Mouse (Mus musculus) embryonic facial prominence, embryonic 13.5 days (tissue): ENCODE data around the gene Eomes. TPM values are rescaled to one million over a fixed set of nuclear protein-coding genes. Genes with fewer than 3 reads are reported as not detected.

Experiments
- ATAC-seq: fragments of 200-750 bp; cut with Nextera tagmentation; 2 replicates; pipeline ENCODE4 v1.8.0; 2017; ENCODE audit warnings: low read depth; ENCODE audit not compliant: insufficient number of reproducible peaks, insufficient read depth, low FRiP score, low TSS enrichment
- H3K27ac ChIP-seq: fragments of 300-500 bp; sonication (generic); 2 replicates; pipeline ENCODE4 v1.5.1; 2015; ENCODE audit warnings: moderate library complexity, mild to moderate bottlenecking, inconsistent platforms
- H3K27me3 ChIP-seq: fragments of 300-500 bp; sonication (generic); 2 replicates; pipeline ENCODE4 v1.6.1; 2015; ENCODE audit warnings: mild to moderate bottlenecking, inconsistent platforms
- H3K36me3 ChIP-seq: fragments of 300-500 bp; sonication (generic); 2 replicates; pipeline ENCODE4 v1.6.1; 2015; ENCODE audit warnings: mild to moderate bottlenecking, inconsistent platforms
- H3K4me1 ChIP-seq: fragments of 300-500 bp; sonication (generic); 2 replicates; pipeline ENCODE4 v1.6.1; 2015; ENCODE audit warnings: inconsistent platforms
- H3K4me2 ChIP-seq: fragments of 300-500 bp; sonication (generic); 2 replicates; pipeline ENCODE4 v1.6.1; 2015; ENCODE audit warnings: moderate library complexity, mild to moderate bottlenecking, inconsistent platforms
- H3K4me3 ChIP-seq: fragments of 300-500 bp; sonication (generic); 2 replicates; pipeline ENCODE4 v1.5.1; 2015; ENCODE audit warnings: mild to moderate bottlenecking, inconsistent platforms
- H3K9ac ChIP-seq: fragments of 300-500 bp; sonication (generic); 2 replicates; pipeline ENCODE4 v1.6.1; 2015; ENCODE audit warnings: mild to moderate bottlenecking, inconsistent platforms
- H3K9me3 ChIP-seq: fragments of 300-500 bp; sonication (generic); 2 replicates; pipeline ENCODE4 v1.6.1; 2016; ENCODE audit warnings: inconsistent platforms
- WGBS: fragments of 180-500 bp; shearing (Covaris S2); methylation state at CpG from one replicate; pipeline ENCODE4 v1.1.7; 2015; ENCODE audit warnings: mixed read lengths; 5-methylcytosine and 5-hydroxymethylcytosine counted together
- polyA plus RNA-seq: library from polyadenylated mRNA; unstranded; fragments of >200 nt; fragmentation: Nextera tagmentation; extraction: Ambion mirVana; gene quantifications from 2 replicates; pipeline ENCODE4 v1.2.1, GENCODE M21; 2015

Gene Eomes
- polyA plus RNA-seq, 1 experiment from 2014 or later, result 0.20 TPM

DNA sequence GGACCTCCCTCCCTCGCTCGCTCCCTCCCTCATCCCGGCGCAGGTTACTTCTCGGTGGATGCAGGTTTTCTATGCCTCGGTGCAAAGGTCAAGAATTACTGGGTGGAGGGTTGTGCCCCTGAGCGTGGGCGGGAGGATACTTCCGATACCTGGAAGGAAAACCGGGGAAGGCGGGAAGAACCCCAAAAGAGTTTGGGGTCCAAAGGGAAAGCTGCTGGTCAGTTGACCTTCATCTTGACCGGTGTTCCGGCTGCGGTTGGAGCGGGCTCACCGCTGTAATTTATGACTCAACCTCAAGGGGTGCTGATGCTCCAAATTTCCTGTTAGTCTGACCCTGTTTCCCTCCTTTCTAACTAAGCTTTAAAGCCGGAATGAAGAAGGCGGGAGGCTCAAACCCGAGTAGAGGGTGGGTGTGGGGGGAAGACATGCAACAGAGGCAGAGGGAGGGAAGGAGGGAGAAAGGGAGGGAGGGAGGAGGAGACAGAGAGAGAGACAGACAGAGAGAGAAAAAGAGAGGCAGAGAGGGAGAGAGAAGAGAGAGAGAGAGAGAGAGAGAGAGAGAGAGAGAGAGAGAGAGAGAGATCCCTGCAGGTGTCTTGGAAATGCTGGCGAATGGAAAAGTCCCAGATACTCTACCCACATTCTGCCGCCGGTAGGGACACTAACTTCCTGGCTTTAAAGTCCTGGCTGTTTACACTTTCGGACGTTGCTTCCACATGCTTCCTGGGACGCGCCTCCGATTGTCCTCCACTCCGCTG is 10.3 kb downstream of the Eomes start:
- ATAC-seq, result no peak
- H3K27me3 ChIP-seq, result peaks cover 88% of the 10 kb centered on the region
- H3K4me1 ChIP-seq, result peaks cover 27% of the 10 kb centered on the region
- peak overlapping the region; percentile 35 for H3K4me3 ChIP-seq
- no peaks in the 10 kb centered on the region for H3K9me3 ChIP-seq
- under 1% methylated on average over 28 of the region's 28 CpGs for WGBS
- no peak overlapping the region for H3K27ac ChIP-seq
- no peaks in the 10 kb centered on the region for H3K36me3 ChIP-seq
- H3K4me2 ChIP-seq, result peak overlapping the region; percentile 64
- no peak overlapping the region for H3K9ac ChIP-seq

GRCm38 (mm10) chr9:118488896-118489578 is 11.0 kb downstream of the Eomes start:
- Histone ChIP-seq H3K36me3 (no peaks in the 10 kb centered on the region), H3K4me1 (peaks cover 27% of the 10 kb centered on the region), H3K9ac (0 out of 2 replicates have a peak overlapping the region, but pooled peaks have one; percentile 40), H3K9me3 (no peaks in the 10 kb centered on the region), H3K27ac (no peak overlapping the region), H3K4me2 (peak overlapping the region; percentile 64), H3K27me3 (peaks cover 81% of the 10 kb centered on the region), H3K4me3 (peak overlapping the region; percentile 35)
- peak; percentile 75; the same call in 1 of the 2 replicates for ATAC-seq
- under 1% methylated on average over 20 of the region's 20 CpGs for WGBS

DNA sequence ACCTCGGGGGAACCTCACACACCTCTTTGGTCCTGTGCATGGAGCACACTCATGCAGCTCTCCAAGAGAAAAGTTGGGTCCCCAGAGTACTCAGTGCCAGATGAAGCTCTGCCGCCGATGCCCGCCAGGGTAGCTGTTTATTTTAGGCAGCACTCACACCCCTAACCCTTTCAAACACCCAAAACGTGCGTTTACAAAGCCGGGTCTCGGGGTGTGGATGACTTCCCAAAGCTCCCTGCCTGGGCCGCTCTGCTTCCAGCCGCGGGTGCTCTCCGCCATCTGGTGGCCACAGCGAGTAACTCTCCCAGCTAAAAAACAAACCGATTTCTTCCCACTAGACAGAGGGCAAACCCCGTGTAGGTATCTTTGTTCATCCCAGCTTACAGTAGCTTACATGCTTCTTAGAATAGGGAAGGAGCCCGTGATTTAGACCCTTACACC is 11.6 kb downstream of the Eomes start:
- Histone ChIP-seq H3K27me3 (peaks cover 75% of the 10 kb centered on the region), H3K9ac (0 out of 2 replicates have a peak overlapping the region, but pooled peaks have one; percentile 40)

DNA sequence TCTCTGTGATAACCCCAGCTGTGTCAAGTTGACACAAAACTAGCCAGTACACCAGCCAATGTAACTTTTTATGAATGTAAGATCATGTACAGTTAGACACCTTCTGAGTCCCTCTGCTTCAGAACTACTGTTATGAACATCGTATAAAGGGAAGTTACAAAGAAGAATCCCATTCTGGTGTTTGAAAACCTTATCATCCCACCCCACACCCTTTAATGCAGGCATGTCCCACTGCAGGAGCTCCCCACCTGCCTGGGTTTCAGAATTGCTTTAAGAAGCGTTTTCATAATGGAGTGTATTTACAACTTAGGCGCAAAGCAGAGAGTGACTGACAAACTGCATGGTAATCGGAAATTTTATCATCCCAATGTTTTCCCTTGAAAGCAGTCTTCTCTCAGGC is 13.2 kb downstream of the Eomes start:
- Histone ChIP-seq H3K36me3 (no peaks in the 10 kb centered on the region), H3K4me3 (no peak overlapping the region), H3K27me3 (peaks cover 59% of the 10 kb centered on the region), H3K27ac (no peak overlapping the region), H3K9ac (no peak overlapping the region), H3K4me1 (peaks cover 27% of the 10 kb centered on the region), H3K9me3 (no peaks in the 10 kb centered on the region), H3K4me2 (no peak overlapping the region)
- ATAC-seq, result no peak
- WGBS, result 86% methylated on average over 4 of the region's 4 CpGs

More for the DNA sequence above, 11.6 kb downstream of the Eomes start:
- no peaks in the 10 kb centered on the region for H3K36me3 ChIP-seq
- no peaks in the 10 kb centered on the region for H3K9me3 ChIP-seq
- peak overlapping the region; percentile 35 for H3K4me3 ChIP-seq
- H3K4me1 ChIP-seq, result peaks cover 27% of the 10 kb centered on the region
- peak overlapping the region; percentile 64 for H3K4me2 ChIP-seq
- peak; percentile 67; the same call in 1 of the 2 replicates for ATAC-seq
- under 1% methylated on average over 16 of the region's 16 CpGs for WGBS
- H3K27ac ChIP-seq, result no peak overlapping the region

- ATAC-seq, result no peak
- WGBS, result 90% methylated on average over 8 of the region's 8 CpGs
These were observed 15.1 kb downstream of the Eomes start for GRCm38 (mm10) chr9:118492932-118493698.

DNA sequence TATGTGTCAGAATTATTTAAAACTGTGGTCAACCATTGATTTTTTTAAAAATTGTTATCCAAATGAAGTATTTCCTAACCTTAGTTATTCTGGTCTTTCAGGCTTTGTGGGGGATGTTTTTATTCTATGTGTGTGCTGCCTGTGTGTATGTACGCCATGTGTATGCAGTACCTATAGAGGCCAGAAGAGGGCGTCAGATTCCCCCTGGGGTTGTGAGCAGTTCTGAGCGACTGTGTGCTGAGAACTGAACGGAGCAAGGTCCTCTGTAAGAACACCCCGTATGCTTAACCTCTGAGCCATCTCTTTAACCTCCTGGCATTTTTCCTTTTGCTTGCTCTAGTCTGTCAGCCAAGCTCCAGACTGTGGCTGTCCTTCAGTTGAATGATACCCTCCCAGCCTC is 16.1 kb downstream of the Eomes start:
- Histone ChIP-seq H3K4me2 (no peak overlapping the region), H3K36me3 (no peaks in the 10 kb centered on the region), H3K4me3 (no peak overlapping the region), H3K9me3 (no peaks in the 10 kb centered on the region), H3K27ac (no peak overlapping the region), H3K27me3 (peaks cover 30% of the 10 kb centered on the region), H3K4me1 (peaks cover 3% of the 10 kb centered on the region), H3K9ac (no peak overlapping the region)
- WGBS, result 90% methylated on average over 5 of the region's 5 CpGs
- ATAC-seq, result no peak

More at GRCm38 (mm10) chr9:118492932-118493698, 15.1 kb downstream of the Eomes start:
- Histone ChIP-seq H3K36me3 (no peaks in the 10 kb centered on the region), H3K4me2 (no peak overlapping the region), H3K27ac (no peak overlapping the region), H3K4me3 (no peak overlapping the region), H3K4me1 (peaks cover 13% of the 10 kb centered on the region), H3K27me3 (peaks cover 40% of the 10 kb centered on the region), H3K9ac (no peak overlapping the region), H3K9me3 (no peaks in the 10 kb centered on the region)

- ATAC-seq, result no peak
- no peak overlapping the region for H3K4me3 ChIP-seq
- H3K9me3 ChIP-seq, result no peaks in the 10 kb centered on the region
- no peak overlapping the region for H3K9ac ChIP-seq
- H3K4me2 ChIP-seq, result no peak overlapping the region
- H3K27me3 ChIP-seq, result peaks cover 15% of the 10 kb centered on the region; the same call in 1 of the 2 replicates
- H3K27ac ChIP-seq, result no peak overlapping the region
- WGBS, result 90% methylated on average over 3 of the region's 3 CpGs
- H3K36me3 ChIP-seq, result no peaks in the 10 kb centered on the region
- H3K4me1 ChIP-seq, result no peaks in the 10 kb centered on the region
These were observed 17.9 kb downstream of the Eomes start for GRCm38 (mm10) chr9:118495933-118496332.

DNA sequence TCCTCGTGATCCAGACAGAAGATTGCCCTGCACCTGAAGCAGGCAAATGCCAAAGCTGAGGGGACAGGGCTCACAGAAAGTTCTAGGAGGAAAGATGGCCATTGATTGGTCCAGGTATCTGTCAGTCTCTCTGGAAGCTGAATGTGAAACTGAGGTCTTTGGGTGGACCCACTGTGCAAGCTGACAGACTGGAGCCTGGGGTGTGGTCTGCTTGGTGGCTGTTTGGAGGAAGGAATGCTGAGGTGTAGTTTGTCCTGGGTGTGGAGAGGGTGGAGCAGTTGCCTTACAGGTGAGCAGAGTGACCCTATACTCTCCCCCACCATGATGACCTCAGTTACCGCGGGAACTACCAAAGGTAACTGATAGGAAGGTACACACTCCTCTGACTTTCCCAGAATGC is 18.9 kb downstream of the Eomes start:
- Histone ChIP-seq H3K27ac (no peak overlapping the region), H3K4me2 (no peak overlapping the region), H3K27me3 (peaks cover 9% of the 10 kb centered on the region; the same call in 1 of the 2 replicates), H3K36me3 (no peaks in the 10 kb centered on the region), H3K4me3 (no peak overlapping the region), H3K9ac (no peak overlapping the region), H3K4me1 (no peaks in the 10 kb centered on the region), H3K9me3 (no peaks in the 10 kb centered on the region)
- 78% methylated on average over 3 of the region's 3 CpGs for WGBS
- no peak for ATAC-seq

- Histone ChIP-seq H3K9me3 (no peaks in the 10 kb centered on the region), H3K36me3 (no peaks in the 10 kb centered on the region), H3K4me3 (no peak overlapping the region), H3K27me3 (no peaks in the 10 kb centered on the region), H3K4me2 (no peak overlapping the region), H3K9ac (no peak overlapping the region), H3K27ac (no peak overlapping the region), H3K4me1 (no peaks in the 10 kb centered on the region)
- ATAC-seq, result no peak
- WGBS, result 67% methylated on average over 7 of the region's 7 CpGs
These were observed 20.0 kb downstream of the Eomes start for GRCm38 (mm10) chr9:118498061-118498460.

GRCm38 (mm10) chr9:118500963-118501362 is 23.0 kb downstream of the Eomes start:
- ATAC-seq, result no peak
- Histone ChIP-seq H3K9me3 (no peaks in the 10 kb centered on the region), H3K4me1 (no peaks in the 10 kb centered on the region), H3K27ac (no peak overlapping the region), H3K27me3 (no peaks in the 10 kb centered on the region), H3K9ac (no peak overlapping the region), H3K4me3 (no peak overlapping the region), H3K36me3 (no peaks in the 10 kb centered on the region), H3K4me2 (no peak overlapping the region)
- WGBS, result 67% methylated on average over 6 of the region's 6 CpGs

- H3K4me2 ChIP-seq, result no peak overlapping the region
- 90% methylated on average over 3 of the region's 3 CpGs for WGBS
These were observed 26.6 kb downstream of the Eomes start for GRCm38 (mm10) chr9:118504656-118505055.

More at GRCm38 (mm10) chr9:118504656-118505055, 26.6 kb downstream of the Eomes start:
- Histone ChIP-seq H3K4me3 (no peak overlapping the region), H3K4me1 (peaks cover 25% of the 10 kb centered on the region), H3K27me3 (no peaks in the 10 kb centered on the region), H3K36me3 (no peaks in the 10 kb centered on the region), H3K9me3 (no peaks in the 10 kb centered on the region), H3K27ac (no peak overlapping the region), H3K9ac (no peak overlapping the region)
- no peak for ATAC-seq
